In the genomic region with DNA sequence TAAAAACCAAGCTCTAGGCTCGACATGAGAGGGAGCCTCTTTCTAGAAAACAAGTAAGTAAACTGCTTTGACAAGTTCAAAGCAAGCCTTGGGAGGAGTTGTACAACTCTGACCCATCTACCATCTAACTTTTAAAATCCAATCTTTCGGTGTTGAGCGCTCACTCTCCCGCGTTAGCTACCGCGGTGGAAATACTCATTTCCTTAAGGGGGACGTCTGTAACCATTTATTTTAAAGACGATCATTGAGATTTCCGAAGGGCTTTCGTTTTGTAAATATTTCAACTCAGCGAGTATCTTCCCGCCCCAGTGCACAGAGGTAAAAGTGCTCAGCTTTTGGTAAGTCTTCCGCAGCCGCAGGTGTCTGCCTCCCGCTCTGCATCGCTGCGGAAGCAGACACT, we compare ENCODE assay signal across 9 mouse cellular contexts. TPM values are rescaled to one million over a fixed set of nuclear protein-coding genes. Genes with fewer than 3 reads are reported as not detected.
DNase-seq lines count a peak whose midpoint lies in the region; ATAC-seq and TF ChIP-seq lines count a peak whose summit lies in the region.
"Had no signal": no experiment of that assay in that cellular context is flagged by ENCODE, and none has a peak within 500 bp of the region (broad histone marks: within the 10 kb centered on the region; RNA-seq: fewer than 3 reads in every experiment).

No protein-coding gene starts in this region.

- no peaks in the 10 kb centered on the region for H3K4me1 ChIP-seq in liver, postnatal 0 days (ENCODE audit: insufficient read depth)
- H3K4me1 ChIP-seq in liver, embryonic 12.5 days: no peaks in the 10 kb centered on the region
- H3K4me1 ChIP-seq in forebrain, embryonic 11.5 days (replicated peaks; ENCODE audit: control insufficient read depth, insufficient read depth, low read length): 0 out of 2 replicates have a peak, but pooled peaks cover 2% of the 10 kb centered on the region
- no peaks in the 10 kb centered on the region for H3K4me1 ChIP-seq in intestine, embryonic 14.5 days (replicated peaks; ENCODE audit: control insufficient read depth, insufficient read depth, low read length)
- peaks cover 25% of the 10 kb centered on the region for H3K4me1 ChIP-seq in neural tube, embryonic 15.5 days

- peaks cover 62% of the 10 kb centered on the region for H3K27me3 ChIP-seq in liver, postnatal 0 days (ENCODE audit: insufficient read depth, low read length)
- peaks cover 79% of the 10 kb centered on the region for H3K27me3 ChIP-seq in liver, embryonic 12.5 days (replicated peaks)
- no peaks in the 10 kb centered on the region for H3K27me3 ChIP-seq in forebrain, embryonic 11.5 days (ENCODE audit: control insufficient read depth, insufficient read depth, low read length)
- peaks cover 76% of the 10 kb centered on the region for H3K27me3 ChIP-seq in intestine, embryonic 14.5 days (replicated peaks; ENCODE audit: control insufficient read depth, insufficient read depth, low read length)
- H3K27me3 ChIP-seq in neural tube, embryonic 15.5 days (replicated peaks): peaks cover 15% of the 10 kb centered on the region; the same call in 1 of the 2 replicates

- 0 out of 2 replicates have a peak overlapping the region, but pooled peaks have one; percentile 10 for H3K4me3 ChIP-seq in liver, postnatal 0 days (ENCODE audit: low read depth, low read length)
- H3K4me3 ChIP-seq in liver, embryonic 12.5 days: no peak overlapping the region
- peak overlapping the region; percentile 65 for H3K4me3 ChIP-seq in forebrain, embryonic 11.5 days (ENCODE audit: low read depth, low read length)
- H3K4me3 ChIP-seq in intestine, embryonic 14.5 days (ENCODE audit: low read depth, low read length): no peak overlapping the region
- H3K4me3 ChIP-seq in neural tube, embryonic 15.5 days (replicated peaks): peak overlapping the region; percentile 52

- no peak for ATAC-seq in liver, postnatal 0 days
- no peak for ATAC-seq in liver, embryonic 12.5 days
- ATAC-seq in forebrain, embryonic 11.5 days (replicated peaks; ENCODE audit: low FRiP score): no peak
- ATAC-seq in intestine, embryonic 14.5 days (replicated peaks; ENCODE audit: low FRiP score, low TSS enrichment, low read depth): no peak
- ATAC-seq in neural tube, embryonic 15.5 days (ENCODE audit: low FRiP score): no peak

- H3K9me3 ChIP-seq in liver, postnatal 0 days (ENCODE audit: low read length): no peaks in the 10 kb centered on the region
- no peaks in the 10 kb centered on the region for H3K9me3 ChIP-seq in liver, embryonic 12.5 days (replicated peaks)
- no peaks in the 10 kb centered on the region for H3K9me3 ChIP-seq in forebrain, embryonic 11.5 days (ENCODE audit: control insufficient read depth, low read length)
- no peaks in the 10 kb centered on the region for H3K9me3 ChIP-seq in intestine, embryonic 14.5 days (ENCODE audit: control insufficient read depth, low read length)
- H3K9me3 ChIP-seq in neural tube, embryonic 15.5 days (replicated peaks): no peaks in the 10 kb centered on the region

- 18% methylated on average over 18 of the region's 18 CpGs for WGBS in liver, postnatal 0 days (ENCODE audit: insufficient replicate concordance)
- 12% methylated on average over 18 of the region's 18 CpGs for WGBS in liver, embryonic 12.5 days (ENCODE audit: insufficient replicate concordance)
- 22% methylated on average over 18 of the region's 18 CpGs for WGBS in forebrain, embryonic 11.5 days
- 21% methylated on average over 18 of the region's 18 CpGs for WGBS in intestine, embryonic 14.5 days
- WGBS in neural tube, embryonic 15.5 days: 17% methylated on average over 18 of the region's 18 CpGs

- no peak for TF ChIP-seq CTCF in liver, postnatal 0 days (IDR thresholded peaks at IDR 0.05; ENCODE audit: low read depth)

- 0 out of 2 replicates have a peak overlapping the region, but pooled peaks have one; percentile 29 for H3K4me2 ChIP-seq in liver, postnatal 0 days (ENCODE audit: low read depth, low read length)
- H3K4me2 ChIP-seq in liver, embryonic 12.5 days: no peak overlapping the region
- peak overlapping the region; percentile 54 for H3K4me2 ChIP-seq in forebrain, embryonic 11.5 days (ENCODE audit: low read depth, low read length, severe bottlenecking)
- no peak overlapping the region for H3K4me2 ChIP-seq in intestine, embryonic 14.5 days (ENCODE audit: low read length)
- peak overlapping the region; percentile 72 for H3K4me2 ChIP-seq in neural tube, embryonic 15.5 days

- TF ChIP-seq EP300 in liver, postnatal 0 days (IDR thresholded peaks at IDR 0.05; ENCODE audit: low read depth): no peak

- DNase-seq in liver, postnatal 0 days: no peak
- DNase-seq in forebrain, embryonic 11.5 days (ENCODE audit: low spot score): no peak
- DNase-seq in intestine, embryonic 14.5 days (ENCODE audit: low spot score): peak; percentile 56
- DNase-seq in spleen, adult 18-20 months: no peak
- DNase-seq in adrenal gland, adult (ENCODE audit: inconsistent age in 2 of 2, low spot score in 1 of 2): no peak
- DNase-seq: lung, adult 18-20 months; thymus, adult 2 months had no signal

- H3K9ac ChIP-seq in liver, postnatal 0 days (replicated peaks): no peak overlapping the region
- no peak overlapping the region for H3K9ac ChIP-seq in liver, embryonic 12.5 days
- H3K9ac ChIP-seq in forebrain, embryonic 11.5 days (ENCODE audit: low read length): peak overlapping the region; percentile 82
- no peak overlapping the region for H3K9ac ChIP-seq in intestine, embryonic 14.5 days (ENCODE audit: low read length)
- H3K9ac ChIP-seq in neural tube, embryonic 15.5 days (replicated peaks): no peak overlapping the region

- H3K27ac ChIP-seq in liver, postnatal 0 days (ENCODE audit: low read depth): no peak overlapping the region
- no peak overlapping the region for H3K27ac ChIP-seq in liver, embryonic 12.5 days
- 0 out of 2 replicates have a peak overlapping the region, but pooled peaks have one; percentile 14 for H3K27ac ChIP-seq in forebrain, embryonic 11.5 days (ENCODE audit: low read depth, low read length)
- H3K27ac ChIP-seq in intestine, embryonic 14.5 days (ENCODE audit: low read depth): no peak overlapping the region
- H3K27ac ChIP-seq in neural tube, embryonic 15.5 days (replicated peaks): no peak overlapping the region

- no peaks in the 10 kb centered on the region for H3K36me3 ChIP-seq in liver, postnatal 0 days (replicated peaks; ENCODE audit: insufficient read depth, low read length)
- no peaks in the 10 kb centered on the region for H3K36me3 ChIP-seq in liver, embryonic 12.5 days
- H3K36me3 ChIP-seq in forebrain, embryonic 11.5 days (ENCODE audit: control insufficient read depth, insufficient read depth, low read length): no peaks in the 10 kb centered on the region
- no peaks in the 10 kb centered on the region for H3K36me3 ChIP-seq in intestine, embryonic 14.5 days (ENCODE audit: control insufficient read depth, insufficient read depth, low read length)
- no peaks in the 10 kb centered on the region for H3K36me3 ChIP-seq in neural tube, embryonic 15.5 days

RNA-seq across cellular contexts. Expression of gene Sox3, which starts 2.6 kb away (rescaled TPM):
- not detected in 2 replicates for polyA plus RNA-seq in liver, postnatal 0 days (2015; fragmentation: Nextera tagmentation; extraction: Ambion mirVana)
- polyA plus RNA-seq in liver, embryonic 12.5 days (2016; fragmentation: Nextera tagmentation; extraction: Ambion mirVana): not detected in 2 replicates
- 10.0 and 19.3 TPM in 2 replicates for polyA plus RNA-seq in forebrain, embryonic 11.5 days (2014; fragmentation: Nextera tagmentation; extraction: Ambion mirVana)
- not detected in 2 replicates for polyA plus RNA-seq in intestine, embryonic 14.5 days (2014; fragmentation: Nextera tagmentation; extraction: Ambion mirVana)
- polyA plus RNA-seq in neural tube, embryonic 15.5 days (2015; fragmentation: Nextera tagmentation; extraction: Ambion mirVana): 0.36 and 1.0 TPM in 2 replicates

Comparison
In these comparisons a context has a peak if more than half of its experiments do, and no peak if none do; other contexts are left out.
1. H3K4me2 ChIP-seq: peak in liver, postnatal 0 days (single experiment), forebrain, embryonic 11.5 days (single experiment) and neural tube, embryonic 15.5 days (single experiment); none in liver, embryonic 12.5 days (single experiment) and intestine, embryonic 14.5 days (single experiment).
2. H3K4me3 ChIP-seq: peak in liver, postnatal 0 days (single experiment), forebrain, embryonic 11.5 days (single experiment) and neural tube, embryonic 15.5 days (single experiment); none in liver, embryonic 12.5 days (single experiment) and intestine, embryonic 14.5 days (single experiment).